Mouse (Mus musculus): ENCODE measurements around the gene Trib2. TPM values are rescaled to one million over a fixed set of nuclear protein-coding genes. Genes with fewer than 3 reads are reported as not detected.

Gene Trib2
- polyA plus RNA-seq, 1 experiment from 2014 or later = 2.3 TPM

DNA sequence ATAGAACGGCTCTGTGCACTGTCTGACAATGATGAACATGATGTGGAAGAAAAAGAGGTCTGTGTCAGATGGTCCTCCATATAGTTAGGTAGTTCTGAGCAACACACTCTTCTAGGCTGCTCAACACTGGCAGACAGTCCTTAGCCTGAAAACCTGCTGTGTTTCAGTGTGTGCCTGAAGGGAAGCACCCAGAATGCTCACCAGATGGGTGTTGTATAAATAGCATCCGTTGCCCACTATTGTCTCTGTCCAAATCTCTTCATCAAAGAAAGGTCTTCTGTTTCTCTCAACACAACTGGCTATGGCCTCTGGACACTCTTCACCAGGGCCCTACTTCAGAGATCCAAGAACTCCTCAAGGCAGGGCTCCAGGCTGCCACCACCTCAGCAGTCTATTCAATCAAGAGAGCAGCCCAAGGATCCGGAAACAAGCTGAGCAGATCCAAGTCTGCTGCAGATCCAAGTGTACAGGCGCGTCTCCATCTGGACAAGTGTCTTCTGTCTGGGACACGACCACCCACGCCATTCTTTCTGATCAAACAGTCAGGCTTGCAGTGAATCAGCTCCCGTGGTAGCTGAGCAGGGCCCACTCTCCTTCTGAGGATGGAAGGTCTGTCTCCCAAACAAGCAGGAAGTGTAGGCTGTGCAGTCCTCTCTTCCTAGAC, 55.1 kb downstream of the Trib2 start:
- Histone ChIP-seq H3K4me1 (ENCODE audit: control insufficient read depth, low read depth, low read length) (no peaks in the 10 kb centered on the region), H3K9ac (ENCODE audit: low read depth, low read length) (no peak overlapping the region), H3K4me3 (ENCODE audit: low read depth, low read length) (no peak overlapping the region), H3K27ac (ENCODE audit: low read length) (no peak overlapping the region), H3K4me2 (ENCODE audit: low read depth, low read length) (no peak overlapping the region), H3K9me3 (replicated peaks; ENCODE audit: control insufficient read depth, low read length) (no peaks in the 10 kb centered on the region), H3K27me3 (ENCODE audit: control insufficient read depth, insufficient read depth, low read depth, low read length) (no peaks in the 10 kb centered on the region), H3K36me3 (ENCODE audit: control insufficient read depth, insufficient read depth) (no peaks in the 10 kb centered on the region)
- ATAC-seq (ENCODE audit: low read depth) = no peak
- WGBS (ENCODE audit: insufficient replicate concordance) = 60% methylated on average over 8 of the region's 8 CpGs

DNA sequence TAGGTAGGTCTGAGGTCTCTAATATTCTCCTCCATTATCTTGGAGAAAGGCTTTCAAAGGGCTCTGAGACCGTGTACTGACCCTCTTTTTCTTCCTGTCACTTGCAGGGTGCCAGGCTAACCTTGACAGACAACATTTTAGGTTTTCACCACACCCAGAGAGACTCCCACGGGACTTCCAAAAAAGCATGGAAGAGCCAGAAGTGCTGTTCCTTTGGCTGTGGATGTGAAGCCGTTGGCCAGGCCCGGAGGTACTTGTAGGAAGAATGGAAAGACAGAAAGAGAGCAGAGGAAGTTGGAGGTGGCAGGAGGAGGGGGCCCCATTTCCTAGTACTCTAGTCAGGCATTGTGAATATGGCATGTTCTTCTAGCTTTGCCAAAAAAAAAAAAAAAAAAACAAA, 56.0 kb downstream of the Trib2 start:
- Histone ChIP-seq H3K4me1 (ENCODE audit: control insufficient read depth, low read depth, low read length) (no peaks in the 10 kb centered on the region), H3K36me3 (ENCODE audit: control insufficient read depth, insufficient read depth) (no peaks in the 10 kb centered on the region), H3K27me3 (ENCODE audit: control insufficient read depth, insufficient read depth, low read depth, low read length) (no peaks in the 10 kb centered on the region), H3K9ac (ENCODE audit: low read depth, low read length) (no peak overlapping the region), H3K27ac (ENCODE audit: low read length) (no peak overlapping the region), H3K4me2 (ENCODE audit: low read depth, low read length) (no peak overlapping the region), H3K4me3 (ENCODE audit: low read depth, low read length) (no peak overlapping the region), H3K9me3 (replicated peaks; ENCODE audit: control insufficient read depth, low read length) (no peaks in the 10 kb centered on the region)
- no peak for ATAC-seq (ENCODE audit: low read depth)
- 52% methylated on average over 4 of the region's 4 CpGs for WGBS (ENCODE audit: insufficient replicate concordance)

DNA sequence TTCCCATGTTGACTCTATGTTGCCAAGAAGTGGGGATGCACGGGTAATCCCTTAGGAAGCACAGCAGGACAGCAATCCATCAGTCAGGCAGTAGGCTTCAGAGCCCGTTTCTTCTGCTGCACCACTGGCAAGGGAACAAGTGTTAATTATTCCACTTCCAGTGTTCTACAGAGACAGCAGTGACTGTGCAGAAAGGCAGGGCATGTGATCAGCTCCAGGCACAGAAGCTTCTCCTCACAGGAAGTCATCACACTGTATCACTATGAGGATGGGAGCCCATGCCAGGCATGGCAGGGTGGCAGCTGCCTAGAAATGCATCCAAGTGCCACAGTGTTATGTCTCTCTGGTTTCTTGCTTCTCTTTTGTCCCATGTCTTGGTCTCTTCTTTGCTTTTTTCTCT, 57.9 kb downstream of the Trib2 start:
- ATAC-seq (ENCODE audit: low read depth) = no peak
- no peak overlapping the region for H3K9ac ChIP-seq (ENCODE audit: low read depth, low read length)

DNA sequence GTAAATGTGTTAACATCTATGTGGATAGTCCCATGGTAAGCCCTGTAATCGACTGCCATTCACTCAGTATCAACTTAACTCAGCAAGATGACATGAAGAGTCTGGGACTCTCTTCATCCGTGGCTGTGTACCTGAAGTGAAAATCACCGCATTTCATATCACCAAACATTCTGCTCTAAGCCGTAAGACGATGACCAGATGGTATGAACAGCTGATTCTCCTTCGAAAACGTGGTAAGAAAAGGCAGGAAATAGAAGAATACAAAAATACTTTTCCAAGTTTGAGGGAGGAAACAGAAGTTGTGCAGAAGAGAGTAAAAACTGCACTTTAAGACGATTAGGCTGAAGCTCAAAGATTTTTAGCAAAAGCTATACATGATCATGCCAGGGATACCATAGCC, 59.4 kb downstream of the Trib2 start:
- Histone ChIP-seq H3K4me1 (ENCODE audit: control insufficient read depth, low read depth, low read length) (no peaks in the 10 kb centered on the region), H3K36me3 (ENCODE audit: control insufficient read depth, insufficient read depth) (no peaks in the 10 kb centered on the region), H3K9me3 (replicated peaks; ENCODE audit: control insufficient read depth, low read length) (no peaks in the 10 kb centered on the region), H3K27me3 (ENCODE audit: control insufficient read depth, insufficient read depth, low read depth, low read length) (no peaks in the 10 kb centered on the region), H3K27ac (ENCODE audit: low read length) (no peak overlapping the region), H3K9ac (ENCODE audit: low read depth, low read length) (no peak overlapping the region), H3K4me2 (ENCODE audit: low read depth, low read length) (no peak overlapping the region), H3K4me3 (ENCODE audit: low read depth, low read length) (no peak overlapping the region)
- no peak for ATAC-seq (ENCODE audit: low read depth)
- 54% methylated on average over 8 of the region's 8 CpGs for WGBS (ENCODE audit: insufficient replicate concordance)

More for the DNA sequence above, 57.9 kb downstream of the Trib2 start:
- Histone ChIP-seq H3K4me1 (ENCODE audit: control insufficient read depth, low read depth, low read length) (no peaks in the 10 kb centered on the region), H3K9me3 (replicated peaks; ENCODE audit: control insufficient read depth, low read length) (no peaks in the 10 kb centered on the region), H3K4me2 (ENCODE audit: low read depth, low read length) (no peak overlapping the region), H3K27ac (ENCODE audit: low read length) (no peak overlapping the region), H3K36me3 (ENCODE audit: control insufficient read depth, insufficient read depth) (no peaks in the 10 kb centered on the region), H3K27me3 (ENCODE audit: control insufficient read depth, insufficient read depth, low read depth, low read length) (no peaks in the 10 kb centered on the region), H3K4me3 (ENCODE audit: low read depth, low read length) (no peak overlapping the region)
- WGBS (ENCODE audit: insufficient replicate concordance) = 42% methylated on average over 2 of the region's 2 CpGs

DNA sequence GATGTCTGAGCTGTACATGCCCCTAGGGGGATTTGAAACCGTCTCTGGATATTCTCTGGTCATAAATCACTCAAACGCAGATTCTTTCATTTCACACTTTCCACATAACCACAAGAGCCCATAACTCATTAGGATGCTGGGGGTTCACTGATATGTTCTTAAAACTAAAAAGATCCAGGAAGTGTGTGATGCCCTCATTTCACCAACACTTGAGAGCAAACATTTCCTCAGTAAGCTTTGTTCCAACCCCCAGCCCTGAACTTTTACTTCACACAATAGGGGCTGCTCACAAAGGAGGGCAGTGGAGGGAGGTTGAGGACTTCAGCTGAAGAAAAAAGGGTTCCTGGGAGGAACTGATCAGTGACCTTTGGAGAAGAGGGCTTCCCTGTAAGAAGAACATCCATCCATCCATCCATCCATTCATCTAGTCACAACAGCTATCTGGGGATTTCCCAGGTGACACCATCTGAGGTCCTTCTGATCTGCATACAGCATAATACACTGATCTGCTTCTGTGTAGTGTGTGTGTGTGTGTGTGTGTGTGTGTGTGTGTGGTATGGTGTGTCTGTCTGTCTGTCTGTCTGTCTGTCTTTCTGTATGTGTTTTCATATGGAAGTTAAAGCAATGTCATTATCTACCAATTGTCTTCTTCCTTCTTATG, 61.6 kb downstream of the Trib2 start:
- Histone ChIP-seq H3K36me3 (ENCODE audit: control insufficient read depth, insufficient read depth) (no peaks in the 10 kb centered on the region), H3K4me2 (ENCODE audit: low read depth, low read length) (no peak overlapping the region), H3K9ac (ENCODE audit: low read depth, low read length) (no peak overlapping the region), H3K4me1 (ENCODE audit: control insufficient read depth, low read depth, low read length) (no peaks in the 10 kb centered on the region), H3K9me3 (replicated peaks; ENCODE audit: control insufficient read depth, low read length) (no peaks in the 10 kb centered on the region), H3K27me3 (ENCODE audit: control insufficient read depth, insufficient read depth, low read depth, low read length) (no peaks in the 10 kb centered on the region), H3K4me3 (ENCODE audit: low read depth, low read length) (no peak overlapping the region), H3K27ac (ENCODE audit: low read length) (no peak overlapping the region)
- no peak for ATAC-seq (ENCODE audit: low read depth)
- WGBS (ENCODE audit: insufficient replicate concordance) = 14% methylated on average over 2 of the region's 2 CpGs

DNA sequence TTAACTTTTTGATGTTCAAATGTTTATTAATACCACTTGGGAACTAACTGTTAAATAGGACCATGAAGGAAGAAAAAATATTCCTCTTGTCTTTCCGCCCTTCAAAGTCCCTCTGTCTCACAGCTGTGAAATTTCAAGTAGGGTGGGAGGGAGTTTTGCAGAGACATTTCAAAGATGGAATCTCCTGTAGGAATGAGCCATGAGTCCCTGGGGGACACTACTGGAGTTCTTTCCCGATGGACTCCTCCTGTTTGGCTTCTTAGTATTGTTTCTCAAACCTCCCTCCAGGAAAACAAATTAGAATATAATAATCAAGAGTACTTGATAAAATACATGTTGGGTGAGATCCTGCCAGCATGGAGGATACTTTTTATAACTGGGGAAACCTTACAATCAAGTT, 62.1 kb downstream of the Trib2 start:
- ATAC-seq (ENCODE audit: low read depth) = no peak
- H3K4me2 ChIP-seq (ENCODE audit: low read depth, low read length) = no peak overlapping the region
- H3K4me1 ChIP-seq (ENCODE audit: control insufficient read depth, low read depth, low read length) = no peaks in the 10 kb centered on the region
- no peak overlapping the region for H3K4me3 ChIP-seq (ENCODE audit: low read depth, low read length)
- H3K27ac ChIP-seq (ENCODE audit: low read length) = no peak overlapping the region
- 63% methylated on average over 2 of the region's 2 CpGs for WGBS (ENCODE audit: insufficient replicate concordance)
- no peaks in the 10 kb centered on the region for H3K36me3 ChIP-seq (ENCODE audit: control insufficient read depth, insufficient read depth)
- no peak overlapping the region for H3K9ac ChIP-seq (ENCODE audit: low read depth, low read length)
- no peaks in the 10 kb centered on the region for H3K9me3 ChIP-seq (replicated peaks; ENCODE audit: control insufficient read depth, low read length)
- no peaks in the 10 kb centered on the region for H3K27me3 ChIP-seq (ENCODE audit: control insufficient read depth, insufficient read depth, low read depth, low read length)

DNA sequence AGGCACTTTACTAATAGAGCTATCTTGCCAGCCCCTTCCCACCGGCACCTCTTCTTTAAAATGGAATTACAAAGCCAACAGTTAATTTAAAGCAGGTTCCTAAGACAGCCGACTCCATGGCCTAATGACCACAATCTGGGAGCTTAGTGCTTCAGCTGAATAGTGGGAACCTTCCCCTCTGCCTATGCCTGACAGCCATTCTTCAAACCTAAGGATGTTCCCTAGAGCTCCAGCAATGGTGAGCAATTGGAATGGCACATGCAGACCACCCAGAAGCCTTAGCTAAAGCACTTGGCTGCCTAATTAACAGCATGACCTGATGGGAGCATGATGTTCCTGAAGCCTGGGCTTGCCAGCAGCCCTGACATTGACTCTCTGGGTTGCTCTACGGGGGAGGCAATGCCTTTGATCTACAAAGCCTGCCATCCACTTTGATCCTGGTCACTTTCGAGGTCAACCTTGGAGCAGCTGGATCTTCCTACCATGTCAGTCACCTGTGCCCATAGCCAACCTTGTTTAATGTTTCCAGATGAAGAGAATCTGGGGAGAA, 67.0 kb downstream of the Trib2 start:
- 35% methylated on average over 4 of the region's 4 CpGs for WGBS (ENCODE audit: insufficient replicate concordance)
- Histone ChIP-seq H3K9ac (ENCODE audit: low read depth, low read length) (no peak overlapping the region), H3K4me3 (ENCODE audit: low read depth, low read length) (no peak overlapping the region), H3K36me3 (ENCODE audit: control insufficient read depth, insufficient read depth) (no peaks in the 10 kb centered on the region), H3K4me2 (ENCODE audit: low read depth, low read length) (no peak overlapping the region), H3K27me3 (ENCODE audit: control insufficient read depth, insufficient read depth, low read depth, low read length) (no peaks in the 10 kb centered on the region), H3K4me1 (ENCODE audit: control insufficient read depth, low read depth, low read length) (no peaks in the 10 kb centered on the region), H3K9me3 (replicated peaks; ENCODE audit: control insufficient read depth, low read length) (no peaks in the 10 kb centered on the region), H3K27ac (ENCODE audit: low read length) (no peak overlapping the region)
- ATAC-seq (ENCODE audit: low read depth) = no peak

DNA sequence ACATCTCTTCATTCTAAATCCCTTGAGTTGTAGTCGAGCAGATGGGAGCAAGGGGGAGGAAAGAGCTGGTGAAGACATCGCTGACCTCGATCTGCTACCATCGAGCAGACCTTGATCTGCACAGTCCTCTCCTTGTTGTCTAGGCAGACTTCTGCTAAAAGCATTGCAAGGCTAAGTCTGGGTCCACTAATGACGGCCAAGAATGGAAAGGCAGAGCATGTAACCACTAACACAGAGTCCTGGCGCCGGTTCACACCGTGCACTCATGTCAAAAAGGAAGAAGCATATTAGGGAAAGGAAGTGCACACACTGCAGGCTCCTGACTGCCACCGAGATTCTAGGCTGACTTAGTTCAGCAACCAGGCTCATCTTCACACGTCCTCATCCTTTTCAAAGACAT, 71.0 kb downstream of the Trib2 start:
- Histone ChIP-seq H3K4me1 (ENCODE audit: control insufficient read depth, low read depth, low read length) (no peaks in the 10 kb centered on the region), H3K9me3 (replicated peaks; ENCODE audit: control insufficient read depth, low read length) (no peaks in the 10 kb centered on the region), H3K36me3 (ENCODE audit: control insufficient read depth, insufficient read depth) (no peaks in the 10 kb centered on the region), H3K27ac (ENCODE audit: low read length) (no peak overlapping the region), H3K9ac (ENCODE audit: low read depth, low read length) (no peak overlapping the region), H3K4me2 (ENCODE audit: low read depth, low read length) (no peak overlapping the region), H3K27me3 (ENCODE audit: control insufficient read depth, insufficient read depth, low read depth, low read length) (no peaks in the 10 kb centered on the region), H3K4me3 (ENCODE audit: low read depth, low read length) (no peak overlapping the region)
- 45% methylated on average over 10 of the region's 10 CpGs for WGBS (ENCODE audit: insufficient replicate concordance)
- ATAC-seq (ENCODE audit: low read depth) = no peak
